Mouse (Mus musculus) CD4-positive, CD25-positive, alpha-beta regulatory T cell, adult 2 months (primary cell): ENCODE measurements around the gene Gpc6.
A peak's percentile ranks its signal among the peaks of the same experiment; 100 is the strongest.

Experiments used
- DNase-seq: peaks from one replicate; pipeline ENCODE4 v3.0.0-alpha.2; 2012; ENCODE audit warnings: low read depth, low spot score

Gene Gpc6

DNA sequence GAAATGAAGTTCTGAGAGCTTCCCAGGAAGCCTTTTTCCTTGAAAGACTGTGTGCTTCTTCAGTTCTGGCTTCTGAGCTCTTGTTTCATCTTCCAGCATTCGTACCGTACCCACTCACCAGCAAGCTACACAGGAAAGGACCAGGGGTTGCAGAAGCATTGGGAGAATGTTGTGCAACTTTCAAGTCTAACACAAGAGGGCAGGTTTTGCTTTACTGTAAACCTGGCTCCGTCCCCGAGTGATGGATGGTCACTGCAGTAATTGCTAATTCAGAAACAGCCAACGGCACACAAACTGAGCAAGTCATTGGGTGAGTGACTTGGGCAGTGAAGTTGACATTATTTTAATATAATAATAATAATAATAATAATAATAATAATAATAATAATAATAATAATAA lies 1080.6 kb downstream of the Gpc6 start:
- peak; percentile 4 for DNase-seq

DNA sequence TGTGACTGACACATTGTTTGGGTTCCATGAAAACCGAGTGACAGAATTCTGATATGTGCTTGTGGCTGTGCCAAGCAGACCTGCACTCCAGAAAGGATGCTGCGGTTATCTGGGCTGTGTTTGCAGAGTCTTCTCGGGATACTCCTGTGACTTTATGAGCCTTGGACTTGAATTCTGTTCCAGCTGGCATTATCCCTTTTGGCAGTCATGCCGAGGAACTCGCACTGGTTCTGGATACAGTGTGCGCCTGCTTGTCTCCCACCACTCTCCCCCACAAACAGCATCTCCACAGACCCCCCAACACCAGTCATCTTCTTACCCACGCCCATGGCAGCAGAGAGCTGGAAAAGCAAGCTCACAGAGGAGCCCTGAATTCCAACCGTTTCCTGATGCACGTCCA lies 1084.4 kb downstream of the Gpc6 start:
- DNase-seq, result no peak

DNA sequence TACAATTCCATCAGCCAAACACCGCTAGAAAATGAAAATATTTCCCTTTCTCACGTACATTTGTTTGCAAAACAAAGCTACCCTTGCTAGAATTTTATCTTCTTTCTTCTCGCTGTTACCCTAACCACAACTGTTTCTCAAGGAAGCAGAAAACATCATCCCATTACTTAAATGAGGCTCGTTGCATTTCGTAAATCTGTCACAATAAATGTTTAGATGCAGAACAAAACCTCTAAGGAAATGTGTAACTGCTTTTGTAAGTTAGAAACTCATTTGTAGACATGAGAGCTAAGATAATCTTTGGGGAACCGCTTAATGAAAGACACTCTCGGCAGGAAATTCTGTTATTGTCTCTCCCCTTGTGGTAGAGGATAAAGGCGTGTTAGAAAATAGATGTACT lies 1088.1 kb downstream of the Gpc6 start:
- DNase-seq, result no peak

DNA sequence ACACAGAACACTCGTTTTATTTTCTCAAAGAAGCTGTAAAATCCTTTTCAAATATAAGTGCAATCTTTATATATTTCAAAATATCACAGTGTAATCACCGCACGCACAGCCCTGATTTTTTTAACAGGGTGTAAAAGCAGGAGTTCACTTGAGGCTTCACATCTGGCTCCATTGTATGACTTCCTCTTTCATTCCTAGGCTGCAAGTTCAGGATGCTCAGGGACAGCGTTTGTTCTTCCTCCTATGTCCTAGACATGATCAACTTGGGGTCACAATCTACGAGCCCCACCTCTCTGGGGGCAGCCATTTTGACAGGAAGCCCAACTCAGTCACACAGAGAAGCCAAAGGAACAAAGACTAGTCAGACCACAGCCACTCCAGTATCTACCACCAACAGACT lies 1094.2 kb downstream of the Gpc6 start:
- DNase-seq, result no peak

GRCm38 (mm10) chr14:118021867-118022543 lies 1096.9 kb downstream of the Gpc6 start:
- DNase-seq, result no peak
